Mouse (Mus musculus) hindbrain, embryonic 12.5 days (tissue): ENCODE data around the gene Pcyt2. TPM values are rescaled to one million over a fixed set of nuclear protein-coding genes. Genes with fewer than 3 reads are reported as not detected.

Experiments
- ATAC-seq: fragments of 200-750 bp; cut with Nextera tagmentation; 2 replicates; pipeline ENCODE4 v1.8.0; 2017; ENCODE audit warnings: moderate TSS enrichment; ENCODE audit not compliant: low FRiP score
- H3K27ac ChIP-seq: fragments of 300-500 bp; sonication (generic); 2 replicates; pipeline ENCODE4 v1.5.1; 2016; ENCODE audit warnings: mild to moderate bottlenecking
- H3K27me3 ChIP-seq: fragments of 300-500 bp; sonication (generic); 2 replicates; pipeline ENCODE4 v1.6.1; 2016; ENCODE audit warnings: mild to moderate bottlenecking
- H3K36me3 ChIP-seq: fragments of 300-500 bp; sonication (generic); 2 replicates; pipeline ENCODE4 v1.6.1; 2016; ENCODE audit warnings: mild to moderate bottlenecking
- H3K4me1 ChIP-seq: fragments of 300-500 bp; sonication (generic); 2 replicates; pipeline ENCODE4 v1.6.1; 2016
- H3K4me2 ChIP-seq: fragments of 300-500 bp; sonication (generic); replicated peaks from 2 replicates; pipeline ENCODE4 v1.6.1; 2016; ENCODE audit warnings: mild to moderate bottlenecking
- H3K4me3 ChIP-seq: fragments of 300-500 bp; sonication (generic); 2 replicates; pipeline ENCODE4 v1.5.1; 2016; ENCODE audit warnings: mild to moderate bottlenecking
- H3K9ac ChIP-seq: fragments of 300-500 bp; sonication (generic); 2 replicates; pipeline ENCODE4 v1.6.1; 2016; ENCODE audit warnings: mild to moderate bottlenecking, moderate library complexity
- H3K9me3 ChIP-seq: fragments of 300-500 bp; sonication (generic); replicated peaks from 2 replicates; pipeline ENCODE4 v1.6.1; 2016; ENCODE audit warnings: mild to moderate bottlenecking
- WGBS: fragments of 180-500 bp; shearing (Covaris S2); methylation state at CpG from one replicate; pipeline ENCODE4 v1.1.7; 2016; 5-methylcytosine and 5-hydroxymethylcytosine counted together
- polyA plus RNA-seq: library from polyadenylated mRNA; unstranded; fragments of >200 nt; fragmentation: Nextera tagmentation; extraction: Ambion mirVana; gene quantifications from 2 replicates; pipeline ENCODE4 v1.2.1, GENCODE M21; 2016

Gene Pcyt2
- polyA plus RNA-seq, 1 experiment from 2014 or later, result 148 TPM

DNA sequence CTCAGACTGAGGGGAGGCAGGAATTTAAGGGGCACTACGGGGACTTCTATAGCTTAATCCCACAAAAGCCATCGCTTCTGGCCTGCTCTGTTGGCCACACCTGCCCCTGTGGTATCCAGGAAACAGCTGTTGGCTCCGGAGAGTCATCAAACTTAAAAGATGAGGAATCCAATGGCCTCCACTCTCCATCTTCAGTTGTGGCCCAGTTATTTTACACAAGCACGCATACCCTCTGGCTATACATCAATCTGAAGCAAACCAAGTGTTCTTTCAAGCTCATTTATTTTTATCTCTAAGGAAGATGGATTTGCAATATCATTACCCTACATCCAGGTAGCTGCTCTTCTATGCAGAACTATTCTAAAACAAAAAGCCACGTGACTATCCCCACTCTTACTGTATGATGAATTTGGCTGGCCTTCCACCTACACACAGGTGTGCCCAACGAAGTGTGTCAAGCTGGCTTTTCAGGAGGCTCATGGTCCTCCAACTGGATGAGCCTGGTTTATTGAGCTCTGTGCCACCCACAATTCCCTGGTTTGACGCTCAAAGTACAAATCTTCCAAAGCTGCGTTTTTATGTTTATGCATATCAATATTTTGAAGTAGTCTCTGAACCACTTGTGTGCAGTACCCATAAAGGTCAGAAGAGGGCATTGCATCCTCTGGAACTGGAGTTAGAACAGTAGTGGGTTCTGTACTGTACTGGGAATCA is 35.3 kb downstream of the Pcyt2 start:
- whole genome bisulfite sequencing, result 71% methylated on average over 8 of the region's 8 CpGs
- Histone ChIP-seq H3K27me3 (no peaks in the 10 kb centered on the region), H3K9me3 (no peaks in the 10 kb centered on the region; the same call in 1 of the 2 replicates), H3K27ac (peak overlapping the region; percentile 93), H3K4me1 (peaks cover 28% of the 10 kb centered on the region), H3K36me3 (peaks cover 57% of the 10 kb centered on the region), H3K4me3 (peak overlapping the region; percentile 91), H3K4me2 (peak overlapping the region; percentile 90), H3K9ac (peak overlapping the region; percentile 98)
- 0 out of 2 replicates have a peak, but pooled peaks have one; percentile 5 for ATAC-seq

- Histone ChIP-seq H3K27me3 (no peaks in the 10 kb centered on the region), H3K4me2 (peak within 1 kb of the TSS; percentile 90), H3K9ac (peak within 1 kb of the TSS; percentile 98), H3K36me3 (peaks cover 56% of the 10 kb centered on the region), H3K27ac (peak within 1 kb of the TSS; percentile 93), H3K4me3 (peak within 1 kb of the TSS; percentile 91), H3K9me3 (no peaks in the 10 kb centered on the region; the same call in 1 of the 2 replicates), H3K4me1 (peaks cover 28% of the 10 kb centered on the region)
- ATAC-seq, result peak; percentile 65
- 5% methylated on average over 68 of the region's 75 CpGs for WGBS
Observed at GRCm38 (mm10) chr11:120581490-120582267, 36.1 kb downstream of the Pcyt2 start, which contains the start of gene Arhgdia. Gene Arhgdia (minus strand): TSS chr11:120581624.

DNA sequence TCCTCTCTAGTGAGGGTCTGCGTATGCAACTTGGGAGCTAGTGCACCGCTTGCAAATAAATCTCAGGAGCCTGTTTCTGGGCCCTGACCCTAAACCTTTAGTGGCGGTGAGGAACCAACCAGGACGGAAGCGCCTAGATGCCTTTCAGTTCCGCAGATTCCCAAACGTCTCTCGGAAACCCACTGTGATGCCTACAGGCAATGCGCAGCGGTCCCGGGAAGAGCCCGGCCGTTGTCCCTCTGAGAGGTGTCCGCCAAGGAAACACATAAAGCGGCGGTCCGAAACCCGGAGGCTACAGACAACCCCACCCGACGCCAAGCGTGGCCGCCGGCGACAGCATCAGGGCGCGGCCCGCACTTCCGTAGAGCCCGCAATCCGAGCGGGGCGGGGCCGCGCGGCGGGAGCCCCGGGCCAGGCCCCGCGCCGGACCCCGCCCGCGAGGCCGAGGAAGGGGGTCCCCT is 36.8 kb downstream of the Pcyt2 start:
- Histone ChIP-seq H3K27me3 (no peaks in the 10 kb centered on the region), H3K9ac (peak overlapping the region; percentile 98), H3K36me3 (peaks cover 48% of the 10 kb centered on the region), H3K9me3 (no peaks in the 10 kb centered on the region; the same call in 1 of the 2 replicates), H3K4me3 (peak overlapping the region; percentile 91), H3K4me1 (peaks cover 28% of the 10 kb centered on the region), H3K4me2 (peak overlapping the region; percentile 90), H3K27ac (peak overlapping the region; percentile 93)
- ATAC-seq, result peak; percentile 38
- WGBS, result under 1% methylated on average over 35 of the region's 44 CpGs

- Histone ChIP-seq H3K36me3 (peaks cover 41% of the 10 kb centered on the region), H3K4me1 (peaks cover 28% of the 10 kb centered on the region), H3K4me2 (peak overlapping the region; percentile 90), H3K9ac (peak overlapping the region; percentile 98), H3K27ac (peak overlapping the region; percentile 93), H3K27me3 (no peaks in the 10 kb centered on the region), H3K4me3 (peak overlapping the region; percentile 91), H3K9me3 (no peaks in the 10 kb centered on the region; the same call in 1 of the 2 replicates)
- ATAC-seq, result no peak
- 67% methylated on average over 7 of the region's 7 CpGs for WGBS
Observed at GRCm38 (mm10) chr11:120580190-120580589, 37.5 kb downstream of the Pcyt2 start.

GRCm38 (mm10) chr11:120579316-120580107 is 38.2 kb downstream of the Pcyt2 start:
- 61% methylated on average over 15 of the region's 15 CpGs for WGBS
- H3K27ac ChIP-seq, result peak overlapping the region; percentile 93
- peak overlapping the region; percentile 91 for H3K4me3 ChIP-seq

DNA sequence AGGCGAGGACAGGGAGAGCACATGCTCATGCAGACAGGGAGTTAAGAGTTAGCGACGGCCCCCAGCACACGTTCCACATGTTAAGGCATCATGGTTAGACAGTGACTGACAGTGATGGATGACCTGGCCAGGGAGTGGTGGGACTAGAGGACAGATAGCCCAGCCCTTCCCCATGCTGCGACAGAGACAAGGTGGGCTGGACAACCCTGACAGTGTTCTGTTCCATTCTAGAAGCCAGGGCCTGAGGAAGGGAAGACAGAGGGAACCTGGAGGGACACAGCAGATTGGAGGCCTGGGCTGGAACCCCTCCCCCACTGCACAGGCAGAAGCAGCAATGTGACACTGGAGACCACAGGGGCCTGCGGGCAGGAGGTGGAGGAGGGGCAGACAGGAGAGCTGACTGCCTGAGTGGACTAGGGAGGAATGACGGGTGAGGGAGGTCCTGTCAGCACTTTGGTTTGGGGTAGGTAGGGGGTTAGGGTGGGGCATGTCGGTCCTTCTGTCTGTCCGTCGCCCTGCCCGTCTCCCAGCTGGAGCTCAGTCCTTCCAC is 39.0 kb downstream of the Pcyt2 start:
- Histone ChIP-seq H3K4me2 (no peak overlapping the region), H3K4me3 (no peak overlapping the region), H3K27ac (no peak overlapping the region), H3K9ac (peak overlapping the region; percentile 43; the same call in 1 of the 2 replicates), H3K9me3 (no peaks in the 10 kb centered on the region), H3K4me1 (peaks cover 36% of the 10 kb centered on the region), H3K27me3 (no peaks in the 10 kb centered on the region), H3K36me3 (peaks cover 31% of the 10 kb centered on the region)
- WGBS, result 81% methylated on average over 11 of the region's 11 CpGs
- ATAC-seq, result no peak

More at GRCm38 (mm10) chr11:120579316-120580107, 38.2 kb downstream of the Pcyt2 start:
- ATAC-seq, result no peak
- Histone ChIP-seq H3K9ac (peak overlapping the region; percentile 98; the same call in 1 of the 2 replicates), H3K36me3 (peaks cover 37% of the 10 kb centered on the region), H3K9me3 (no peaks in the 10 kb centered on the region; the same call in 1 of the 2 replicates), H3K4me1 (peaks cover 29% of the 10 kb centered on the region), H3K27me3 (no peaks in the 10 kb centered on the region), H3K4me2 (peak overlapping the region; percentile 90)

- WGBS, result 84% methylated on average over 10 of the region's 10 CpGs
- Histone ChIP-seq H3K27me3 (no peaks in the 10 kb centered on the region), H3K4me3 (no peak overlapping the region), H3K4me2 (no peak overlapping the region), H3K9ac (0 out of 2 replicates have a peak overlapping the region, but pooled peaks have one; percentile 43), H3K4me1 (peaks cover 37% of the 10 kb centered on the region), H3K27ac (no peak overlapping the region), H3K36me3 (peaks cover 27% of the 10 kb centered on the region), H3K9me3 (no peaks in the 10 kb centered on the region)
- no peak for ATAC-seq
Observed at GRCm38 (mm10) chr11:120578024-120578693, 39.6 kb downstream of the Pcyt2 start.

- H3K27me3 ChIP-seq, result no peaks in the 10 kb centered on the region
- ATAC-seq, result no peak
- no peak overlapping the region; the same call in 1 of the 2 replicates for H3K27ac ChIP-seq
- WGBS, result 85% methylated on average over 7 of the region's 7 CpGs
- H3K4me2 ChIP-seq, result no peak overlapping the region
- H3K36me3 ChIP-seq, result peaks cover 27% of the 10 kb centered on the region
- no peak overlapping the region for H3K4me3 ChIP-seq
- no peaks in the 10 kb centered on the region for H3K9me3 ChIP-seq
- no peak overlapping the region; the same call in 1 of the 2 replicates for H3K9ac ChIP-seq
- peaks cover 37% of the 10 kb centered on the region for H3K4me1 ChIP-seq
Observed at GRCm38 (mm10) chr11:120577211-120578023, 40.3 kb downstream of the Pcyt2 start.

DNA sequence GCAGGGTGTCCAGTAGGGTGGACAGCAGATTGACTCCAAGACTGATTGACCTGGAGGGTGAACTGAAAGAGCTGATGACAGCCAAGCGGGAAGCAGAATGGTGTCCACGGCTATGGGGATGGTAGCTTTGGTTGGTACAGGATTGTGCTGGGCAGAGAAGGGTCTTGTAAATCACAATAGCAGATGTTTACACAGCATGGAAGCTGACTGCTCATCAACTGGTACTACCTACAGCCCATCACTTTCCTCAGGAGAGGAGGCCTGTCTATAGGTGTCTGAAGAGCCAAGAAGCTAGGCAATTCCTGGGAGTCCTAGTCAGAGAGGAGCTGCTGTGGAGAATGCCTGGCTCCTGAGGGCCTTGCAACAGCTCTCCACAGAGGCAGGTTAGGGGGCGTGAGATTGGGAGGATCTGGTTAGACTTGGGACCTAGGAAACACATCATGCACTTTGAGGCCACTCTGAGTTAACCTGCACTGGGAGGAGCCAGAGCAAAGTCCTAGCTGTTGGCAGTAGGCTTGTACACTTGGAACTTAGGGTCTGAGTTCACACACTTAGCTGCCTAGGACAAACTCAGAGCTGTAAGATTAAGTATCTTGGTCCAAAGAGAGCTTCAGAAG is 41.3 kb downstream of the Pcyt2 start:
- Histone ChIP-seq H3K27me3 (no peaks in the 10 kb centered on the region), H3K27ac (no peak overlapping the region; the same call in 1 of the 2 replicates), H3K36me3 (peaks cover 27% of the 10 kb centered on the region), H3K9ac (no peak overlapping the region), H3K4me3 (no peak overlapping the region), H3K4me1 (peaks cover 34% of the 10 kb centered on the region), H3K9me3 (no peaks in the 10 kb centered on the region), H3K4me2 (no peak overlapping the region)
- 94% methylated on average over 3 of the region's 3 CpGs for WGBS
- ATAC-seq, result no peak

DNA sequence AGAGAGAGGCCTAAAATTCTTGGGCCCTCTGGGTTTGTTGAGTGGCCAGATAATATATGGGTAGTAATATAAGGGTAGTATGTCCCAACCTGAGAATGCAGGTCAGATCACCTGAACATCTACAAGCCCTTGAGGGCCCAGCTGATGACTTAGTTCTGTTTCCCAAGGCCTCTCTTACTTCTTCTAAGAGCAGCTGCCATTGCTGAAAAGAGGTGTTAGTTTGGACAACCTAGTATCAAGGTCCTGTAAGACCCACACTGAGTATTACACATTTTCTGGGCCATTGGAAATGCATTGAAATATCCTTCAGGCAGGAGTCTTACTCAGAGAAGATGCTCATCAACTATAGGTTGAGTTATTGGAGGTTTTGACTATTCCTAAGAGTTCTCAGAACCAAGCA is 41.8 kb downstream of the Pcyt2 start:
- no peak overlapping the region for H3K27ac ChIP-seq
- H3K9ac ChIP-seq, result no peak overlapping the region
- peaks cover 38% of the 10 kb centered on the region for H3K4me1 ChIP-seq
- no peak overlapping the region for H3K4me3 ChIP-seq
- H3K4me2 ChIP-seq, result no peak overlapping the region
- no peak for ATAC-seq
- H3K9me3 ChIP-seq, result no peaks in the 10 kb centered on the region
- H3K27me3 ChIP-seq, result no peaks in the 10 kb centered on the region
- H3K36me3 ChIP-seq, result peaks cover 32% of the 10 kb centered on the region
